Mouse (Mus musculus): Measurements from ENCODE around the gene Lrp2.
A peak's percentile ranks its signal among the peaks of the same experiment; 100 is the strongest.

Lrp2 gene

GRCm38 (mm10) chr2:69400866-69401604 lies 184.8 kb downstream of the Lrp2 start:
- DNase-seq (ENCODE audit: low read depth), result peak; percentile 89

DNA sequence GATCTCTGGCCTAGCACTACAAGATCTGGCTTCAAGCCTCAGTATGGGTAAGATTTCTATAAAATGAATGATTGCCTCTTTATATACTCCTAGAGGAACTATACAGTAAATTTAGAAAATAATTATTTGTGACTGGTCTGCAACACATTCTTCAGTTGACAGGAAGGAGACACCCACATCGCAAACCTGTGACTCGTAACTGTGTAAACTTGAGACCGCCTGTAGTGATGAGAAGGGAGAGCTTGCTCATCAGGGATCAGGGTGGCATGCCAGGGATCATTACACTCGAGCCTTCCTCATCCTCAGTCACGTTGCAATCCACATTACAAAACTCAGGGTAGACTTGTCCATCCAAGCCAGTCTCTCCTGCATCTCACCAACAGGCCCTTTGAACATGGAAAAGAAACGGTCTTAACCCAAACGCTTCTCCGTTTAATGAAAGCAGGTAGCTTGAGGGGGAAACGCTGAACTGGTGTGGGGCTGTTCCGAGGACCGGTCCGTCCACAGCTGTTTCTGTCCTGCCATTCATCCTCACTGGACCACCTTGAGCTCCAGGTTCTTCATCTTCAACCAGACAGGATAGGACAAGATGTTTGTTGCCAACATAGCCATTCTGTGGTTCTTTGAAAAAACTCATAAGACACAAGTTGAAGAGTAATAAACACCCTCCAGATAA lies 189.0 kb downstream of the Lrp2 start:
- DNase-seq (ENCODE audit: low read depth), result no peak

DNA sequence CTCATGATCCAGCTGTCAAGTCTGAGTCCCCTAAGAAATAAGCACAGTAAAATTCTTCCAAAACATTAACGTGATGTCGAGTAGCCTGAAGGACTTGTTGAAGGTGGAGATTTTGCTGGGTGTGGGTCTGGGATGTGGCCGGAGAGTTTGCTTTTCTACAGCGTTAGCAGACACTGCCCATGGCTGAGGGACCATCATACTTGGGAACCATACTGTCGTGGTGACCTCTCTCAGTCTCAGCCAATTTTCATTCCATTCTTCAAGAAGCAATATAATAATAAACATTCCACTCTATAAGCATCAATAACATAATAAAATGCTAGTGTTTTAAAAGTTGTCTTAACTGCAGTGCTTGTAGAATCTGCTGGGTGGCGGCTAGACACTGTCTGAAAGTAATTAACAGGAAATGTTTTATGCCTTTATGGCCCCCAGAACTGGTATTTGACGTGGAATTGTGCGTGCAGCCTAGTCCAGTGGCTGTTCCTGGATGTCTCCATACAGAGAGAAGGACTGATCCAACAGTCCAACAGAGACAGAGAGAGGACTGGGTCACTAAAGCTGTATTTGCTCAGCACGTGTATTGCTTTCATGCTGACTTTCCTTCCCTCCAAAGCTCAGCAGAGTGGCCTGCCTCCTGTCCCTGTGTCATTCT lies 190.1 kb downstream of the Lrp2 start:
- DNase-seq (ENCODE audit: low read depth), result no peak

- DNase-seq (ENCODE audit: low read depth), result no peak
Measured at GRCm38 (mm10) chr2:69393947-69394346, 191.9 kb downstream of the Lrp2 start.

GRCm38 (mm10) chr2:69386118-69386871 lies 199.6 kb downstream of the Lrp2 start:
- DNase-seq (ENCODE audit: low read depth), result no peak

DNA sequence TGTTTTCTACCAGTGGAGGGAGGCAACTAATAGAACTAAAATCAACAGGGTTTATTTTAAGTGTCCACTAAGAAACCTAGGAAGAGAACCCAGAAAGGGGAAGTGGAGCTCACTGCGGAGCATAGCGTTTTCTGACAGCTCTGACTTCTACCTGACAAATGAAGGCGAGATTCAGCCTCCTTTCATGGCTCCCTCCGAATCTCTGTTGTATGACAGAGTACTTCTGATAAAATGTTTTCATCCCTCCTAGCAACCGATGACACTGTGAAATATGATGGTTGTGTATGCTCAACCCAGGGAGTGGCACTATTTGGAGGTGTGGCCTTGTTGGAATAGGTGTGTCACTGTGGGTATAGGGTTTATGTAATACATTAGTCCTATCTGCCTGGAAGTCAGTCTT lies 203.0 kb downstream of the Lrp2 start:
- no peak for DNase-seq (ENCODE audit: low read depth)

DNA sequence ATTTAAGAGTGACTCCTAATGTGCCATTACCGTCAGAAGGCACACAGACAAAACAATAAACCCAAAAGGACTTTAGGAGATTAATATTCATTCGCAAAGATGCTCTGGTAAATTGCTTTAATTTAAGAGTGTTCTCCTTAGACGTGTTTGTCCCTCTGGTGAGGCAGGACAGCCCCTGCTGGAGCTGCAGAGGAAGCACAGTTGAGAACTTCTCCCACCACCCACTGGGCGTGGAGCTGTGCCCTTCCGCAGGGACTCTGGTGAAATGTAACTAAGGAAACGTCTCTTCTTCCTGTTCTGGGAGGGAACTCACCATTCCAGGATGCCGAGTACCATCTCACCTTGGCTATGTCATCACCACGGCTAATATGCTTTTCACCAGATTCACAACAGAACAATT lies 204.1 kb downstream of the Lrp2 start:
- no peak for DNase-seq (ENCODE audit: low read depth)

GRCm38 (mm10) chr2:69380281-69380680 lies 205.6 kb downstream of the Lrp2 start, which contains the start of gene Dhrs9:
TSS of gene Dhrs9 (plus strand) at chr2:69380445.
- peak; percentile 91 for DNase-seq (ENCODE audit: low read depth)

GRCm38 (mm10) chr2:69379801-69380200 lies 206.1 kb downstream of the Lrp2 start:
- DNase-seq (ENCODE audit: low read depth), result no peak

DNA sequence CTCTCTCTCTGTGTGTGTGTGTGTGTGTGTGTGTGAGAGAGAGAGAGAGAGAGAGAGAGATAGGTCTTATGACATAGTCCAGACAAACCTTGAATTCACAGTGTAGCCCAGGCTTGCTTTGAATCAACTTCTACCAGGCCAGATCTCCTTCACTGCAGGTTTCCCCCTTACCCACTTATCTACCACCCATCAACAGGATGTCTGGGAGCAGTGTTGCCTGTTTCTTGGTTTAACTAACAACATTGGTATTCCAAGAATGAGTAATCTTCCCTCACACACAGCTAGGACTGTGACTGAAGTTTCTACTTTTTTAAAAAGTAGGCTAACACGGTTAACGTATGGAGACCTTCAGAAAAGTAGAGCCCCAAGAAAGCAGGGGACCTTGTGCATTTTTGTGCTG lies 209.1 kb downstream of the Lrp2 start:
- no peak for DNase-seq (ENCODE audit: low read depth)
